Mouse (Mus musculus) MEL (cell line): ENCODE results near the gene Tspan4. TPM values are rescaled to one million over a fixed set of nuclear protein-coding genes. Genes with fewer than 3 reads are reported as not detected.

Experiments
- DNase-seq: peaks from one replicate; pipeline ENCODE4 v3.0.0; 2011; ENCODE audit warnings: low read depth, low spot score
- H3K27ac ChIP-seq: 2 replicates; pipeline ENCODE4 v1.5.1; 2012; ENCODE audit warnings: low read depth, mild to moderate bottlenecking, control low read depth, low read length, moderate library complexity; ENCODE audit not compliant: control insufficient read depth
- H3K27me3 ChIP-seq, 2 experiments: fragments of 150-350 bp in 1 of 2; sonication (generic) in 1 of 2; 2 replicates each; pipeline ENCODE4 v1.6.1; 2012; ENCODE audit warnings: low read length in 2 of 2, mild to moderate bottlenecking in 2 of 2, improper control_type of control experiment in 1 of 2, moderate library complexity in 1 of 2; ENCODE audit not compliant: insufficient read depth in 2 of 2, control insufficient read depth in 1 of 2
- H3K36me3 ChIP-seq, 2 experiments: 2 replicates each; pipeline ENCODE4 v1.6.1; 2012 to 2014; ENCODE audit warnings: low read length in 2 of 2, improper control_type of control experiment in 1 of 2, inconsistent platforms in 1 of 2, mild to moderate bottlenecking in 1 of 2; ENCODE audit not compliant: insufficient read depth in 2 of 2, control insufficient read depth in 1 of 2
- H3K4me1 ChIP-seq, 2 experiments: fragments of 150-350 bp in 1 of 2; sonication (generic) in 1 of 2; 2 replicates each; pipeline ENCODE4 v1.6.1; 2012; ENCODE audit warnings: low read length in 2 of 2, improper control_type of control experiment in 1 of 2, mild to moderate bottlenecking in 1 of 2; ENCODE audit not compliant: insufficient read depth in 2 of 2, control insufficient read depth in 1 of 2
- H3K4me3 ChIP-seq, 2 experiments: fragments of 150-350 bp in 1 of 2; sonication (generic) in 1 of 2; 2 replicates each; pipeline ENCODE4 v1.5.1; 2012; ENCODE audit warnings: low read depth in 2 of 2, low read length in 2 of 2, mild to moderate bottlenecking in 2 of 2, moderate library complexity in 2 of 2, control low read depth in 1 of 2, improper control_type of control experiment in 1 of 2; ENCODE audit not compliant: control insufficient read depth in 1 of 2, insufficient read depth in 1 of 2
- H3K79me2 ChIP-seq: 2 replicates; pipeline ENCODE4 v1.6.1; 2012; ENCODE audit warnings: mild to moderate bottlenecking, low read length, moderate library complexity; ENCODE audit not compliant: control insufficient read depth, poor library complexity, insufficient read depth
- H3K9ac ChIP-seq: 2 replicates; pipeline ENCODE4 v1.6.1; 2012; ENCODE audit warnings: low read depth, mild to moderate bottlenecking, control low read depth, low read length, moderate library complexity; ENCODE audit not compliant: control insufficient read depth, poor library complexity, severe bottlenecking
- H3K9me3 ChIP-seq: fragments of 150-350 bp; sonication (generic); replicated peaks from 2 replicates; pipeline ENCODE4 v1.6.1; 2012; ENCODE audit warnings: mild to moderate bottlenecking, low read length, improper control_type of control experiment, moderate library complexity; ENCODE audit not compliant: insufficient read depth
- ETS1 ChIP-seq: IDR thresholded peaks from 2 replicates; pipeline ENCODE4 v1.6.1; 2012; ENCODE audit warnings: low read depth, mild to moderate bottlenecking, inconsistent platforms, low read length, improper control_type of control experiment, moderate library complexity
- GABPA ChIP-seq: IDR thresholded peaks from 2 replicates; pipeline ENCODE4 v1.6.1; 2012; ENCODE audit warnings: low read depth, mild to moderate bottlenecking, inconsistent platforms, low read length, improper control_type of control experiment, moderate library complexity
- MAFK ChIP-seq: IDR thresholded peaks from 2 replicates; pipeline ENCODE4 v1.6.1; 2011; ENCODE audit warnings: low read depth, mild to moderate bottlenecking, low read length, improper control_type of control experiment, borderline replicate concordance
- MAX ChIP-seq: IDR thresholded peaks from 2 replicates; pipeline ENCODE4 v1.6.1; 2011; ENCODE audit warnings: low read length, improper control_type of control experiment
- RAD21 ChIP-seq: IDR thresholded peaks from 2 replicates; pipeline ENCODE4 v1.6.1; 2011; ENCODE audit warnings: mild to moderate bottlenecking, low read depth, low read length, improper control_type of control experiment
- RCOR1 ChIP-seq: IDR thresholded peaks from 2 replicates; pipeline ENCODE4 v1.6.1; 2012; ENCODE audit warnings: low read depth, mild to moderate bottlenecking, inconsistent platforms, low read length, improper control_type of control experiment
- SIN3A ChIP-seq: IDR thresholded peaks from 2 replicates; pipeline ENCODE4 v1.6.1; 2012; ENCODE audit warnings: low read length, improper control_type of control experiment, inconsistent platforms
- TAL1 ChIP-seq: IDR thresholded peaks from 2 replicates; pipeline ENCODE4 v1.6.1; 2012; ENCODE audit warnings: mild to moderate bottlenecking, inconsistent platforms, low read length, moderate library complexity, mixed read lengths
- ZMIZ1 ChIP-seq: IDR thresholded peaks from 2 replicates; pipeline ENCODE4 v1.6.1; 2012; ENCODE audit warnings: low read depth, mild to moderate bottlenecking, inconsistent platforms, low read length, improper control_type of control experiment, moderate library complexity
- polyA plus RNA-seq, 2 experiments: library from polyadenylated mRNA; stranded (reverse) in 1 of 2; unstranded in 1 of 2; fragments of >175 nt in 1 of 2; fragments of >200 nt in 1 of 2; gene quantifications; 2 replicates each; pipeline versions ENCODE4 v1.2.1 to v1.2.4; 2012; ENCODE audit warnings: low replicate concordance in 2 of 2, low read depth in 1 of 2; ENCODE audit not compliant: insufficient read length in 2 of 2, insufficient read depth in 1 of 2, missing spikeins in 1 of 2
- total RNA-seq: library from RNA; depleted of rRNA; stranded (reverse); fragments of 300-350 nt; gene quantifications from 2 replicates; pipeline ENCODE4 v1.2.3, GENCODE M21; 2012

Gene Tspan4
- total and polyA plus RNA-seq, 3 experiments = 97.9 to 110 TPM; not detected in 1

DNA sequence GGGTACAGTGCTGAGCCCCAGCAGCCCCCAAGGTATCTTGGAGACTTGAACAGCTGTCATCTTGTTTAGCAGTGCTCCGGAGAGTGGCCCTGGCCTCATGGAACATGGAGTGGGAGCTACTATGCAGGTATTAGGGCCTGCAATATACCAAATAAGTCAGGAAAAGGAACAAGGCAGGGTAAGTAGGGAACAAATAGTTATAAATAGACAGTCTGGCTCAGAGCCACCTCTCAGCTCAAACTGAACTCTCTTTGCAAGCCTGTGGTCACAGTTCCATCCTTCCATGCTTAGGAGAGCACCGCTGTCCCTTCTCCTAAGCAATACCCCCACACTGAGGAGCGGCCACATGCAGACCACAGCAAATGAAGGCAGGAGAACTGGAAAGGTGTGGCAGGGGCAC lies 22.6 kb downstream of the Tspan4 start:
- peaks cover 0 to 6% of the 10 kb centered on the region in 2 experiments; a peak in 2 of 4 replicates for H3K4me1 ChIP-seq
- no peaks in the 10 kb centered on the region for H3K79me2 ChIP-seq
- no peak overlapping the region for H3K9ac ChIP-seq
- H3K9me3 ChIP-seq = no peaks in the 10 kb centered on the region
- no peaks in the 10 kb centered on the region for H3K27me3 ChIP-seq
- DNase-seq = no peak
- H3K36me3 ChIP-seq = no peaks in the 10 kb centered on the region; a peak in 1 of 4 replicates
- TF ChIP-seq SIN3A = no peak
- no peak for TF ChIP-seq GABPA
- H3K4me3 ChIP-seq = no peak overlapping the region
- no peak overlapping the region for H3K27ac ChIP-seq

- no peak overlapping the region for H3K4me3 ChIP-seq
- H3K4me1 ChIP-seq = peaks cover 0 to 6% of the 10 kb centered on the region in 2 experiments; a peak in 2 of 4 replicates
- no peaks in the 10 kb centered on the region for H3K36me3 ChIP-seq
- H3K27me3 ChIP-seq = no peaks in the 10 kb centered on the region
- DNase-seq = no peak
- no peak overlapping the region for H3K27ac ChIP-seq
- H3K9me3 ChIP-seq = no peaks in the 10 kb centered on the region
- no peaks in the 10 kb centered on the region for H3K79me2 ChIP-seq
- TF ChIP-seq MAFK (peak; percentile 63; the same call in 1 of the 2 replicates), ZMIZ1 (no peak)
- no peak overlapping the region for H3K9ac ChIP-seq
Observed at GRCm38 (mm10) chr7:141501820-141502555, 26.9 kb downstream of the Tspan4 start.

DNA sequence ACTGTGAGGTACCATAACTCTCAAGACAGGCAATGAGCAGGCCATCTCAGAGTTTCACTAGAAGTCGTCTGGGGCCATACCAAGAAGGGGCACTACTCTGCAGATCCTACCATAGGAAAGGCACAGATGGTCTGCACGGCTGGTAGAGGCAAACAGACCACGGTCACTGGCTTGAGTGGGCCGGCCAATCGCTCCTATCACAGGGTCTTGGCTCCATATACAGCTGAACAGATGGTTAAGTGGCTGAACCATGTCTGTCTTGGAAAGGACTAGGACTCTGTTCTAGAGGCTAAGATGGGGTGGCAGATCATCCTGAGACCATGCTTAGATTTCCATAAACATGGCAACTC lies 27.5 kb downstream of the Tspan4 start:
- H3K4me1 ChIP-seq = peaks cover 0 to 6% of the 10 kb centered on the region in 2 experiments; a peak in 2 of 4 replicates
- H3K4me3 ChIP-seq = no peak overlapping the region
- H3K9me3 ChIP-seq = no peaks in the 10 kb centered on the region
- no peaks in the 10 kb centered on the region for H3K79me2 ChIP-seq
- no peaks in the 10 kb centered on the region for H3K36me3 ChIP-seq
- H3K27ac ChIP-seq = no peak overlapping the region
- no peak for DNase-seq
- TF ChIP-seq RAD21 = no peak
- TF ChIP-seq TAL1 = no peak
- no peak for TF ChIP-seq MAX
- no peak for TF ChIP-seq RCOR1
- TF ChIP-seq ETS1 = no peak
- H3K9ac ChIP-seq = no peak overlapping the region
- no peaks in the 10 kb centered on the region for H3K27me3 ChIP-seq
